Comparison of ENCODE assay signal across 10 mouse cellular contexts in the genomic region with DNA sequence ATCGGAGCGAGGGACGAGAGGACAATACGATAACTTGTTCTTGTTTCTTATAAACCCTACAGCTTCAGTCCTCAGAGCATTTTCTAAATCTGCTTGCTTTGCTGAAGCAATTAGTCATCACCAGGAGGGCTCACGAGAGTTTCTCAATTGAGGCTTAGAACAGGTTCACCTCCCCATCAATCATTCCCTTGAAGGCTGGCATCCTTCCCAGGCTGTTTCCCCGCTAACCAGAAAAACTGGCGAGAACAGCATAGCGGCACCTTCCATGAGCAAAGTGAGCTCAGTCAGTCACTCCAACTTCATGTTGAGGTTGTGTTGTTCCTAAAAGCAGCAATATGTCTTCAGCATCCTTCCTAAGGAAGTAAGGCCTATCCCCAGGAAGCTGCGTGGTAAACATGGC.
DNase-seq lines count a peak whose midpoint lies in the region; ATAC-seq lines count a peak whose summit lies in the region.
"Had no signal": no experiment of that assay in that cellular context is flagged by ENCODE, and none has a peak within 500 bp of the region (broad histone marks: within the 10 kb centered on the region; RNA-seq: fewer than 3 reads in every experiment).

No protein-coding gene starts in this region.

- no peak overlapping the region for H3K4me3 ChIP-seq in kidney, embryonic 15.5 days (replicated peaks)

- 62% methylated on average over 9 of the region's 9 CpGs for WGBS in kidney, embryonic 15.5 days

- H3K36me3 ChIP-seq in kidney, embryonic 15.5 days = no peaks in the 10 kb centered on the region

- no peak overlapping the region for H3K9ac ChIP-seq in kidney, embryonic 15.5 days

- no peaks in the 10 kb centered on the region for H3K9me3 ChIP-seq in kidney, embryonic 15.5 days (replicated peaks)

- peak; percentile 45 for DNase-seq in kidney, adult 18-20 months
- peak; percentile 55 for DNase-seq in 416B (ENCODE audit: low read depth)
- DNase-seq in adrenal gland, postnatal 25 days = peak; percentile 27
- peak; percentile 73 for DNase-seq in kidney, postnatal 25 days
- no peak for DNase-seq in thymus, postnatal 0 days (ENCODE audit: low spot score)
- no peak for DNase-seq in retina, embryonic 14.5 days (ENCODE audit: low spot score)
- DNase-seq: cerebellum, postnatal 25 days; layer of hippocampus, postnatal 36 days had no signal

- no peaks in the 10 kb centered on the region for H3K27me3 ChIP-seq in kidney, embryonic 15.5 days

- H3K27ac ChIP-seq in kidney, embryonic 15.5 days = no peak overlapping the region

- no peak for ATAC-seq in kidney, embryonic 15.5 days (replicated peaks; ENCODE audit: low FRiP score)
- ATAC-seq: midbrain, embryonic 16.5 days had no signal

- H3K4me1 ChIP-seq in kidney, embryonic 15.5 days = 0 out of 2 replicates have a peak, but pooled peaks cover 2% of the 10 kb centered on the region

- no peak overlapping the region for H3K4me2 ChIP-seq in kidney, embryonic 15.5 days

Comparison
In these comparisons a context has a peak if more than half of its experiments do, and no peak if none do; other contexts are left out.
1. DNase-seq: peak in kidney, adult 18-20 months (single experiment), 416B (single experiment), adrenal gland, postnatal 25 days (single experiment) and kidney, postnatal 25 days (2 of 2); none in thymus, postnatal 0 days (single experiment) and retina, embryonic 14.5 days (single experiment).